Mouse (Mus musculus) left cerebral cortex, adult 9 months (tissue): ENCODE data around the gene Vmn1r23.
"Not testable (repeated sequence)": the region's sequence is repeated elsewhere in the genome, so short reads cannot be mapped to it uniquely, and the experiment has no call there.

Source experiments
- DNase-seq, 2 experiments: peaks; one replicate each; pipeline ENCODE4 v3.0.0; 2022; ENCODE audit warnings: low spot score in 2 of 2

Gene Vmn1r23

DNA sequence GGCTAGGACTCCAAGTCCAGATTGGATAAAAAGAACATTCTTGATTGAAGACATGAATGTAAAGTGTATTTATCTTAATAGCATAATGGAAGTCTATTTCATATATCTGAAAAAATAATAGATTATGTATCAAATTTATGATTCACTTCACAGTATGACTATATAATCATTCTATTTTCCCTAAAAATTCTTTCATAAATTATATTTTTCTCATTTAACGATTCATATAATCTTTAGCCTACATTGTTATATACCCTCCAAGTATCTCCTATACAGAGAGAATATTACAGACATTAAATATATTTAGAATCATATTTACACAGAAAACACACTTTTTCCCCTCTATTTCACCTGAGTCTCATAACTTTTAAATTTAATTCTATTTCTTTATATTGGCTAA is at the start of gene Vmn1r23:
Vmn1r23 (minus strand) TSS at position 101 of the 400 bp plus-strand sequence.
- DNase-seq, result no peak

DNA sequence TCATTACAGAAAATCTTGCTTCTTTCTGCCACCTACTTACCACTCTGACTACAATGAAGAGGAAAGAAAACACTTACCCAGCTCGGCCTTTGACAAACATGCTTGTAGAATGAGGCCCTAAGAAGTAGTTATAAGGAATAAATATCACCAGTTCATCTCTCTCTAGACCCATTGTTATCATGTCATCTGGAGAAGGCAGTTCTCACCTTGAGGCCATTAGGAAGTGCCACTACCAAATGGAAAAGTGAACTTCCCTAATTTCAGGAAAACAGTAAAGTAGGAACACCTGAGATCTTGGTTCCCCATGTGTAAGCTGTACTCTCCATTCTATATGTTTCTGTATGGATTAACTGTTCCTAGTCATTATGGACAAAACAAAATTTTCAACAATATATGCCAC is 34.8 kb upstream of the Vmn1r23 start, which contains the start of gene Vmn1r24:
Vmn1r24 (minus strand) TSS at position 101 of the 400 bp plus-strand sequence.
- not testable (repeated sequence) for DNase-seq

DNA sequence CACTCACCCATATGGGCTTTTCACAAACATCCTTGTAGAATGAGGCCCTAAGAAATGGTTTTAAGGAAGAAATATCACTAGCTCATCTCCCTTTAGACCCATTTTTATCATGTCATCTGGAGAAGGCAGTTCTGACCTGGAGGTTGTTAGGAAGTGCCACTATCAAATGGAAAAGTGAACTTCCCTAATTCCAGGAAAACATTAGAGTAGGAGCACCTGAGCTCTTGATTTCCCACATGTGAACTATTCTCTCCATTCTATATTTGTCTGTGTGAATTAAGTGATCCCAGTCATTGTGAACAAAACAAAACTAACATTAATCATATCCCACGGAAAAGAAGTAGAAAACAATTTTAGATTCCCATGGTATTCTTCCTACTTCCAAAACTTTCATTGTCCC is 18.7 kb downstream of the Vmn1r23 start, which contains the start of gene Vmn1r22:
Vmn1r22 (minus strand) TSS at position 101 of the 400 bp plus-strand sequence.
- DNase-seq, result no peak
